Mouse (Mus musculus) lung, embryonic 14.5 days (tissue): ENCODE measurements around the gene Pex16. TPM values are rescaled to one million over a fixed set of nuclear protein-coding genes. Genes with fewer than 3 reads are reported as not detected.
"Not testable (repeated sequence)": the region's sequence is repeated elsewhere in the genome, so short reads cannot be mapped to it uniquely, and the experiment has no call there.

Source experiments
- ATAC-seq: fragments of 200-750 bp; cut with Nextera tagmentation; 2 replicates; pipeline ENCODE4 v1.8.0; 2017; ENCODE audit warnings: mild to moderate bottlenecking, moderate TSS enrichment, moderate library complexity; ENCODE audit not compliant: insufficient read depth
- DNase-seq: peaks from one replicate; pipeline ENCODE4 v3.0.0-alpha.2; 2015
- H3K27ac ChIP-seq: fragments of 300-500 bp; sonication (generic); 2 replicates; pipeline ENCODE4 v1.5.1; 2014; ENCODE audit warnings: low read depth, mild to moderate bottlenecking, moderate library complexity
- H3K27me3 ChIP-seq: fragments of 300-500 bp; sonication (generic); 2 replicates; pipeline ENCODE4 v1.6.1; 2014; ENCODE audit warnings: low read length, control low read depth; ENCODE audit not compliant: insufficient read depth
- H3K36me3 ChIP-seq: fragments of 300-500 bp; sonication (generic); 2 replicates; pipeline ENCODE4 v1.6.1; 2014; ENCODE audit warnings: control low read depth; ENCODE audit not compliant: insufficient read depth
- H3K4me1 ChIP-seq: fragments of 300-500 bp; sonication (generic); 2 replicates; pipeline ENCODE4 v1.6.1; 2014; ENCODE audit warnings: antibody characterized with exemption, control low read depth; ENCODE audit not compliant: insufficient read depth
- H3K4me2 ChIP-seq: fragments of 300-500 bp; sonication (generic); 2 replicates; pipeline ENCODE4 v1.6.1; 2014; ENCODE audit warnings: mild to moderate bottlenecking
- H3K4me3 ChIP-seq: fragments of 300-500 bp; sonication (generic); 2 replicates; pipeline ENCODE4 v1.5.1; 2014; ENCODE audit warnings: low read depth, low read length
- H3K9ac ChIP-seq: fragments of 300-500 bp; sonication (generic); 2 replicates; pipeline ENCODE4 v1.6.1; 2014
- H3K9me3 ChIP-seq: fragments of 300-500 bp; sonication (generic); 2 replicates; pipeline ENCODE4 v1.6.1; 2016; ENCODE audit warnings: low read depth, low read length, control low read depth
- CTCF ChIP-seq: IDR thresholded peaks from 2 replicates; pipeline ENCODE4 v1.5.1; 2016; ENCODE audit warnings: antibody characterized with exemption, low read depth
- WGBS: fragments of 180-500 bp; shearing (Covaris S2); extraction: QIAGEN DNeasy Blood & Tissue Kit; methylation state at CpG from one replicate; pipeline ENCODE4 v1.1.7; 2014; 5-methylcytosine and 5-hydroxymethylcytosine counted together
- polyA plus RNA-seq: library from polyadenylated mRNA; unstranded; fragments of >200 nt; fragmentation: Nextera tagmentation; extraction: Ambion mirVana; gene quantifications from 2 replicates; pipeline ENCODE4 v1.2.1, GENCODE M21; 2014

Pex16 gene
- polyA plus RNA-seq, 1 experiment from 2014 or later: 16.6 TPM

DNA sequence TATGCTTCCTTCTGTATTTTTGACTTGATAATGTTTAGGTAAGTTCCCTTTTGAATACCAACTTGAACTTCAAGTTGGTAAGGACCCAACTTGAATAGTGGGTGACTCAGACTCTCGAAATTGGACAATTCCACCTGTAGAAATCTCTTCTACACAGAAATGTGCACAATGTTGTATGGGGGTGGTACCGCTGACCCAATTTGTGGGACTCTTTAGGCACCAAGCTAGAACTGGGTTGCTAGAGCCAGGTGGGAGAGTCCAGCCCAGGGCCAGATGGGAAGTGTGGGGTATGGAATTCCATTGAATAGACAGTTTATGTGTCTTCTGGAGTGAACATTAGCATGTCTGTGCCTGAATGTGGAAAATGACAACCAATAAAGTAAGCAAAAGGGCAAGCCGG lies 21.1 kb downstream of the Pex16 start:
- Histone ChIP-seq H3K4me1 (peaks cover 10% of the 10 kb centered on the region; the same call in 1 of the 2 replicates), H3K9me3 (no peaks in the 10 kb centered on the region), H3K36me3 (no peaks in the 10 kb centered on the region), H3K4me2 (no peak overlapping the region), H3K27me3 (peaks cover 2% of the 10 kb centered on the region; the same call in 1 of the 2 replicates), H3K4me3 (no peak overlapping the region), H3K27ac (no peak overlapping the region), H3K9ac (no peak overlapping the region)
- no peak for TF ChIP-seq CTCF
- WGBS: 76% methylated on average over 3 of the region's 3 CpGs
- no peak for DNase-seq
- no peak for ATAC-seq

DNA sequence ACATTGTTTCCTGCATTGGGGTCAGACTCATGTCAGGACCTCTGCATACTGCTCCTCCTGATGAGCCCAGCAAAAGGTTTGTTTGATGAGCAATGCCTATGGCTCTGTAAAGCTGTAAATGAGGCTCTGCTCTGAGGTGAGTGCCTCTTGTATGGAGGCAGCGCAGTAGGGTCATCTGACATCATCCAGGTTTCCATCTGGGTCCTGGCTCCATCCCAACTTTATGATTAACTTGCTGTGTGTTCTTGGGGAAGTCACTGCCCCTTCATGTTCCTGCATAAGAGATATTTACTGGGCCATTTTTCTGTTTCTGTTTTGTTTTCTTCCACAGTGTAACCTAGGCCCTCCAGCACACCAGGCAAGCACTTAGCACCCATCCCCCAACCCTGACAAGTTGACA lies 23.0 kb downstream of the Pex16 start:
- no peaks in the 10 kb centered on the region for H3K36me3 ChIP-seq
- H3K27ac ChIP-seq: no peak overlapping the region
- DNase-seq: no peak
- no peak for ATAC-seq
- TF ChIP-seq CTCF: no peak
- H3K4me1 ChIP-seq: 0 out of 2 replicates have a peak, but pooled peaks cover 5% of the 10 kb centered on the region
- H3K27me3 ChIP-seq: peaks cover 6% of the 10 kb centered on the region; the same call in 1 of the 2 replicates
- no peak overlapping the region for H3K4me3 ChIP-seq
- H3K9ac ChIP-seq: no peak overlapping the region
- 57% methylated on average over 1 of the region's 1 CpGs for WGBS
- H3K4me2 ChIP-seq: no peak overlapping the region
- H3K9me3 ChIP-seq: no peaks in the 10 kb centered on the region

DNA sequence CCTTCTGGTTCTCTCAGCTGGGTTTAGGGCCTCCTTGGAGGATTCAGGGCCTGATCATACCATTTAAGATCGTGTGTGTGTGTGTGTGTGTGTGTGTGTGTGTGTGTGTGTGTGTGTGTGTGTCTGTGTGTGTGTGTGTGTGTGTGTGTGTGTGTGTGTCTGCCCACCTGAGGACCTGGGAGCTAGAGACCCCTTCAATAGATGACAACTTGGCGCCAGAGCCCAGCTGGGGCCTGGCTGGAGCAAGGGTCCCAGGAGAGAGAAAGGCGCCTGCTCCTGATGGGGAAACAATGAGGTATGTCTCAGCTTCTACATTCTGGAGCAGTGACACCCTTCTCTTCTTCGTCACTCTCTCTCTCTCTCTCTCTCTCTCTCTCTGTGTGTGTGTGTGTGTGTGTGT lies 25.4 kb downstream of the Pex16 start:
- not testable (repeated sequence) for ATAC-seq, H3K9me3 ChIP-seq, H3K36me3 ChIP-seq, H3K27ac ChIP-seq, H3K4me3 ChIP-seq, H3K27me3 ChIP-seq, H3K4me2 ChIP-seq, DNase-seq, H3K4me1 ChIP-seq, H3K9ac ChIP-seq
- WGBS: 67% methylated on average over 4 of the region's 4 CpGs

DNA sequence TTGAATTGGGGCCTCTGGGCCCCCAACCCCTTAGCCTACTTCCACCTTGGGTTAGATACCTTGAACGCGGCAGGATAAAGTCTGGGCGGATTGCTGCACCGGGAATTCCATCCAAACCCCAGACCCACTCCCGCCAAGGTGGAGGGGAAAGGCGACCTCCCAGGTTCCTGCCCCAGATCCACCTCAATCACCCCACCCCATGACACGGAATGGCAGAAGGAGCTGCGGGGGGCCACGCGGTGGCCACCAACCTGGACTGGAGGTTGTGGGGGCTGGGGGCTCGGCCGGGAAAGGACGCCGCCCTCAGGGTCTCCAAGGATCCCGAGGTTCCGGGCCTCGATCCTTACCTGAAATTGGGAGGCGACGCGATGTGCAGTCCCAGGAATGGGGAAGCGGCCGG lies 26.2 kb downstream of the Pex16 start:
- H3K27ac ChIP-seq: no peak overlapping the region
- WGBS: 3% methylated on average over 21 of the region's 22 CpGs
- H3K9me3 ChIP-seq: no peaks in the 10 kb centered on the region
- H3K4me1 ChIP-seq: 0 out of 2 replicates have a peak, but pooled peaks cover 2% of the 10 kb centered on the region
- H3K27me3 ChIP-seq: peaks cover 6% of the 10 kb centered on the region; the same call in 1 of the 2 replicates
- H3K4me2 ChIP-seq: peak overlapping the region; percentile 92
- H3K4me3 ChIP-seq: peak overlapping the region; percentile 57
- DNase-seq (no peak), ATAC-seq (no peak; the same call in 1 of the 2 replicates)
- TF ChIP-seq CTCF: no peak
- H3K36me3 ChIP-seq: peaks cover 13% of the 10 kb centered on the region
- H3K9ac ChIP-seq: peak overlapping the region; percentile 62

DNA sequence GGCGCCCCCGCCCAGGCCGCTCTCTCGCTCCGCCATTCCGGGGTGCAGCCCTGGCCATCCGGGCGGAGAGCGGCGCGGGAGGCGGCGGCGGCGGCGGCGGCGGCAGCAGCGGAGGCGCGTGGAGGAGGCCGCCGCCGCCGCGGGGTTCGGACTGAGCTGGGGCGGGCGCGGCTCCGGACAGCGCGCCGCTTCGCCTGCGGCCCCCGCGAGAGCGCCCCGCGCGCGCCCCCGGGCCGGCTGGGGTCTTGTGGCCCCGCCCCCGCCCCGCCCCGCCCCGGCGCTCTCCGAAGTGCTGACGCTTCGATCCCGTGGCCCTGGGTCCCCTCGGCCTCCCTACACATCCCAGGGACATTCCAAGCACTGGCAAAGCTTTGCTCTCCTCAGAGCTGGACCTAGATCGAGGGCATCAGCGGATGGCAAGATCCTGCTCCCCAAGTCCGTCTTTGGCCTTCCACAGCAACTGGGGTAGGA lies 26.6 kb downstream of the Pex16 start, which contains the start of gene Mapk8ip1:
Gene Mapk8ip1, minus strand, starts transcription at position 173 of the 471 bp plus-strand sequence.
- Histone ChIP-seq H3K4me2 (peak within 1 kb of the TSS; percentile 92), H3K4me1 (0 out of 2 replicates have a peak, but pooled peaks cover 2% of the 10 kb centered on the region), H3K9ac (peak within 1 kb of the TSS; percentile 62), H3K27ac (no peak within 1 kb of the TSS), H3K4me3 (peak within 1 kb of the TSS; percentile 57), H3K36me3 (peaks cover 17% of the 10 kb centered on the region), H3K27me3 (peaks cover 6% of the 10 kb centered on the region; the same call in 1 of the 2 replicates), H3K9me3 (no peaks in the 10 kb centered on the region)
- DNase-seq (peak; percentile 76), ATAC-seq (peak; percentile 76)
- no peak for TF ChIP-seq CTCF
- 3% methylated on average over 37 of the region's 59 CpGs for WGBS

DNA sequence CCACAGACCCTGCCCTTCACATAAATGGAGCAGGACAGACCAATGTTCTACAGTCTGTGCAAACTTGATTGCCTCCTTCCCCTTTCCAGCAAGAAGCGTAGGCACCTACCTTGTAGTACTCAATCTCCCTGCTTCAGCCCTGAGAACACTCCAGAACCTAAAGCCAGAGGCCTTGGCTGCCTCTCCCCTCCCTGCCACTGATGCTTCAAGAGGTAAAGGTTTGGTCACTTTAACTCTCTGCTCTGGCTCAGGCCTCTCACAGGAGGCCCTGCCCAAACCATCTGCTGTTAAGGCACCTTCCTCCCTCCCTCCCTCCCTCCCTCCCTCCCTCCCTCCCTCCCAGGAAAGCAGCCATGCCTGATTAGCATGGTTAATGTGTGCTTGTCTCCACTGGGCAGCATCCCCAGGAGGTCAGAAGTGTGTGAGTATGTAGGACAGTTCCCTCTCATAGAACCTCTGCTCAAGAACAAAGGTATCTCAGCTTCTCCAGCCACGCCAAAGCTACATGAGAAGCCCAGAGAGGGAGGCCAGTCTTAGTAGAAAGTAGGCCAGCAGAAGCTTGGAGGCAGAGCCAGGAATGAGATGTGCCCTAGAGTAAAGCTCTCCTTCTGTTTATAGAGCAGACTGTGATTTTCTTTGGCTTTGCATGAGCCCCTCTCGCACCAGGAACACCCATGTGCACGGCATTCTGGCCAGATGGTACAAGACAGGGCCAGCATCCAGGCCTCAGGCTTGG lies 28.3 kb downstream of the Pex16 start:
- H3K4me3 ChIP-seq: no peak overlapping the region
- no peaks in the 10 kb centered on the region for H3K9me3 ChIP-seq
- no peak overlapping the region for H3K27ac ChIP-seq
- no peak overlapping the region for H3K4me2 ChIP-seq
- DNase-seq (no peak), ATAC-seq (no peak)
- no peak for TF ChIP-seq CTCF
- peaks cover 6% of the 10 kb centered on the region; the same call in 1 of the 2 replicates for H3K27me3 ChIP-seq
- peaks cover 29% of the 10 kb centered on the region for H3K36me3 ChIP-seq
- H3K9ac ChIP-seq: no peak overlapping the region
- WGBS: 68% methylated on average over 4 of the region's 4 CpGs
- H3K4me1 ChIP-seq: 0 out of 2 replicates have a peak, but pooled peaks cover 2% of the 10 kb centered on the region

DNA sequence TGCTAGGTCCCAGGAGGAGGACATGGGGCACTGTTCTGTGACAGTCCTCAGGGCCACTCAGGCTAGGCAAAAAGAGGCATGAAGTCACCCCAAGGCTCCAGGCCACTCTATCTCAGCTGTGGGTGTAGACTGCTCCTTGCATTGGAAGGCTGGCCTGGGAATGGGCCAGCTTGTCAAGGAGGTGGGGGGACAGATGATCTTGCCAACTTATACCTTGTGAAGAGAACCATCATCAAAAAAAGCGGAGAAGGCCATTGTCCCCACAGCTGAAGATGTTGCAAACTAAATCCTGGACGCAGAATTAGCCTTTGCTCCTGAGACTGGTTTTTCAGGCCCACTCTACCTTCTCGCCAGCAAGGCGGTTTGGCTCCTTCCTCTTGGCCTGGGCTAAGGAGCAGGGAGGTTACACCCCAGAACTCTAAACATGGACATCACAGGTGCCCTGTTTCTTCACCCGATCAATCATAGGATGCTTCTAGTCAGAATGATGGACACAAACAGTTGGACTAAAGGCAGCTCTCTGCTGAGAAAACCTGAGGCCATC lies 29.4 kb downstream of the Pex16 start:
- Histone ChIP-seq H3K4me1 (0 out of 2 replicates have a peak, but pooled peaks cover 2% of the 10 kb centered on the region), H3K9ac (no peak overlapping the region), H3K9me3 (no peaks in the 10 kb centered on the region), H3K4me3 (no peak overlapping the region), H3K4me2 (no peak overlapping the region), H3K27me3 (peaks cover 6% of the 10 kb centered on the region; the same call in 1 of the 2 replicates), H3K27ac (no peak overlapping the region), H3K36me3 (peaks cover 40% of the 10 kb centered on the region)
- TF ChIP-seq CTCF: no peak
- ATAC-seq (no peak), DNase-seq (no peak)
- WGBS: 88% methylated on average over 5 of the region's 5 CpGs
